Mouse (Mus musculus) lung, postnatal 0 days (tissue): ENCODE measurements around the gene Fbxl17. TPM values are rescaled to one million over a fixed set of nuclear protein-coding genes. Genes with fewer than 3 reads are reported as not detected.

Experiments
- ATAC-seq: fragments of 200-750 bp; cut with Nextera tagmentation; 2 replicates; pipeline ENCODE4 v1.8.0; 2017; ENCODE audit warnings: moderate library complexity
- DNase-seq: peaks from one replicate; pipeline ENCODE4 v3.0.0-alpha.2; 2016; ENCODE audit warnings: low spot score
- H3K27ac ChIP-seq: fragments of 300-500 bp; sonication (generic); 2 replicates; pipeline ENCODE4 v1.5.1; 2014; ENCODE audit warnings: antibody characterized with exemption, mild to moderate bottlenecking, low read length, mixed read lengths
- H3K27me3 ChIP-seq: fragments of 300-500 bp; sonication (generic); replicated peaks from 2 replicates; pipeline ENCODE4 v1.6.1; 2014; ENCODE audit warnings: low read length, mixed read lengths; ENCODE audit not compliant: insufficient read depth
- H3K36me3 ChIP-seq: fragments of 300-500 bp; sonication (generic); 2 replicates; pipeline ENCODE4 v1.6.1; 2014; ENCODE audit warnings: low read length, mixed read lengths; ENCODE audit not compliant: insufficient read depth
- H3K4me1 ChIP-seq: fragments of 300-500 bp; sonication (generic); 2 replicates; pipeline ENCODE4 v1.6.1; 2014; ENCODE audit warnings: antibody characterized with exemption, low read depth, low read length, mixed read lengths; ENCODE audit not compliant: insufficient read depth
- H3K4me2 ChIP-seq: fragments of 300-500 bp; sonication (generic); replicated peaks from 2 replicates; pipeline ENCODE4 v1.6.1; 2014; ENCODE audit warnings: low read depth, mild to moderate bottlenecking, low read length, moderate library complexity, mixed read lengths
- H3K4me3 ChIP-seq: fragments of 300-500 bp; sonication (generic); 2 replicates; pipeline ENCODE4 v1.5.1; 2014; ENCODE audit warnings: low read depth, low read length
- H3K9ac ChIP-seq: fragments of 300-500 bp; sonication (generic); replicated peaks from 2 replicates; pipeline ENCODE4 v1.6.1; 2014; ENCODE audit warnings: low read depth, mild to moderate bottlenecking
- H3K9me3 ChIP-seq: fragments of 300-500 bp; sonication (generic); 2 replicates; pipeline ENCODE4 v1.6.1; 2016; ENCODE audit warnings: low read length, mixed read lengths
- CTCF ChIP-seq: IDR thresholded peaks from 2 replicates; pipeline ENCODE4 v1.5.1; 2016; ENCODE audit warnings: antibody characterized with exemption, mild to moderate bottlenecking
- EP300 ChIP-seq: IDR thresholded peaks from 2 replicates; pipeline ENCODE4 v1.6.1; 2016; ENCODE audit warnings: antibody characterized with exemption, mild to moderate bottlenecking, control low read depth
- WGBS: fragments of 180-500 bp; shearing (Covaris S2); extraction: QIAGEN DNeasy Blood & Tissue Kit; methylation state at CpG from one replicate; pipeline ENCODE4 v1.1.7; 2014; 5-methylcytosine and 5-hydroxymethylcytosine counted together
- polyA plus RNA-seq: library from polyadenylated mRNA; unstranded; fragments of >200 nt; fragmentation: Nextera tagmentation; extraction: Ambion mirVana; gene quantifications from 2 replicates; pipeline ENCODE4 v1.2.1, GENCODE M21; 2015

Gene Fbxl17
- polyA plus RNA-seq, 1 experiment from 2014 or later, result 6.9 TPM

DNA sequence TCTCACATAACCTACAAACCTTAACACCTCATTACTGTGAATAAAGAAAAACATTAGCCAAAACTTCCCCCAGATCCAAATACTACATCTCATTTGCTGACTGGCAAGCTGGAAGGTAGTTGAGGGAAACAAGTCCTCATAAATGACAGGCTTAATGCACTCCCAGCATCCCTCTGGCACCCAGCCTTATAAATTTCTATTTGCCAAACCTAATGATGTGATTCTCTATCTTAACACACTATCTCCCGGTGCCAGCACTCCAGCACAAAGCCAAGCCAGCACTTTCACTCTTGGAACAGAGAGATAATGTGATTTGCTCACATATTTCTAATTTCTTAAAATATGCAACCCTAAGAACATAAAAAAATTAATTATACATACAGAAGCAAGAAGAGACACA is 34.6 kb downstream of the Fbxl17 start:
- H3K36me3 ChIP-seq, result no peaks in the 10 kb centered on the region
- ATAC-seq (no peak), DNase-seq (no peak)
- no peak overlapping the region for H3K27ac ChIP-seq
- TF ChIP-seq EP300, result no peak
- H3K9ac ChIP-seq, result no peak overlapping the region
- no peak overlapping the region for H3K4me2 ChIP-seq
- no peaks in the 10 kb centered on the region; the same call in 1 of the 2 replicates for H3K4me1 ChIP-seq
- H3K9me3 ChIP-seq, result no peaks in the 10 kb centered on the region
- no peaks in the 10 kb centered on the region for H3K27me3 ChIP-seq
- WGBS, result 48% methylated on average over 1 of the region's 1 CpGs
- H3K4me3 ChIP-seq, result no peak overlapping the region

DNA sequence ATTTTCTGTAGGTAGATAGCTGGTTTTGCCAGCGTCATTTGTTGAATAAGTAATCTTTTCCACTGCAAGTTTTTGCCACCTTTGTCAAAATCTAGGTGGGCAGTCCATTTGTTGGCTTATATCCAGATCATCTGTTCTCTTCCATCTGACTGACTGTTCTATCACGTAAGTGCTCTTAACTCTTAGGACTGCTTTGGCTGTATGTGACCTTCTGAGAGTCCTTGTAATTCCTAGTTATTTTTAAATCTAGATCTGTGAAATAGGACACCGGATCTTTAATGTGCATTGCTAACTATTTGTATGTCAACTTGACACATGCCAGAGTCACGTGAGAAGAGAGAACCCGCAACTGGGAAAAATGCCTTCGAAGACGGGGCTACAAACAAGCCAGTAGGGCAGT is 37.3 kb downstream of the Fbxl17 start:
- no peak for ATAC-seq

DNA sequence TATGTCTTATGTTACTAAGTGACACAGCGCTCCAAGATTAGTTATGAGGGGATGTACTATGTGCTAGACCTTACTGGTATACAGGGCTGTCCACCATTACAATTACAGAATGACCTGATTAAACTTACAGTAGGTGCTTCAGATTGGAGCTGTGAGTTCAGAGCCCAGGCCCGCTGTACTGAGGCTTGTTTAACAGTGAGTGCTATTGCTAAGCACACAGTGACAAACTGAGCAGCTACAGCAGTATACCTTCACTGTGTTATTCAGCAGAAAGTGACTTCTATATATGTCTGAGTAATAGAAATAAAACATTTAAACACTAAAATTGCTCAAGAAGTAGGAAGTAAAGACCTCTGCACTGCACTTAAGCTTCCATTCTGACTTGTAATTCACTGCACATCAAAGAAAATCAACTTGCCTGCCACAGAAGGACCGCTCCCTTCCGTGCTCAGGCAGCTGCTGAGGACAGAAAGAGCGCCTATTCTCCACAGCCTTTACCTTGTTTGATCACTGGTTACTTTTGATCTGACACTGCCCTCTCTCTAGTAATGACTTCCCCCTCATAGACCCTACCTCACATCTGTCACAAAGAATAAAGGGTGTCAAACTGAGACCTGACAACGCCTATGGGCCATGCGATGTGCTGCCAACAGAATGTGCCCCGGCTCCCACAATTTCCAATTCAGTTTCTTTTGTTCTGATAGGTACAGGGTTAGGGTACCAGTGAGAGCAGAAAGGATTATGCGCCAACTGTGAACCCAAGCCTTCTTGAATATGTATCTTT is 39.9 kb downstream of the Fbxl17 start:
- 68% methylated on average over 9 of the region's 9 CpGs for WGBS
- H3K4me3 ChIP-seq, result no peak overlapping the region

More for the DNA sequence above, 37.3 kb downstream of the Fbxl17 start:
- DNase-seq, result peak; percentile 7
- Histone ChIP-seq H3K9ac (no peak overlapping the region), H3K36me3 (no peaks in the 10 kb centered on the region), H3K9me3 (no peaks in the 10 kb centered on the region), H3K4me2 (no peak overlapping the region), H3K27me3 (no peaks in the 10 kb centered on the region), H3K4me1 (no peaks in the 10 kb centered on the region; the same call in 1 of the 2 replicates), H3K27ac (no peak overlapping the region), H3K4me3 (no peak overlapping the region)
- 63% methylated on average over 7 of the region's 7 CpGs for WGBS
- TF ChIP-seq EP300 (no peak), CTCF (no peak)

DNA sequence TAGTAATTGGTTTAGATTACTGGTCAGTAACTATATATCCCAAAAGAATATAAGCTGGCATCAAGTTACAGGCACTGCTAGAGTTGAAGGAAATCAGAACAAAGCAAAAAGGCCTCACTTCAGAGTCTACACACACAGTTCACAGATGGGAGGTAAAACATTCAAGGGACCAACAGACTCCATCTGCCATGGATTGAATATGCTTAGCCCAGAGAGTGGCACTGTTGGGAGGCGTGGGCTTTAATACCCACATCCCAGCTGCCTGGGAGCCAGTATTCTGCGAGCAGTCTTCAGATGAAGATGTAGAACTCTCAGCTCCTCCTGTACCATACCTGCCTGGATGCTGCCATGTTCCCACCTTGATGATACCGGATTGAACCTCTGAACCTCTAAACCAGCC is 41.8 kb downstream of the Fbxl17 start:
- H3K27me3 ChIP-seq, result no peaks in the 10 kb centered on the region
- ATAC-seq, result no peak
- no peak for DNase-seq
- TF ChIP-seq EP300, result no peak
- TF ChIP-seq CTCF, result no peak
- H3K9ac ChIP-seq, result no peak overlapping the region
- no peak overlapping the region for H3K4me3 ChIP-seq
- no peaks in the 10 kb centered on the region for H3K9me3 ChIP-seq
- no peaks in the 10 kb centered on the region for H3K36me3 ChIP-seq
- no peaks in the 10 kb centered on the region; the same call in 1 of the 2 replicates for H3K4me1 ChIP-seq
- 93% methylated on average over 3 of the region's 3 CpGs for WGBS
- H3K4me2 ChIP-seq, result no peak overlapping the region
- no peak overlapping the region for H3K27ac ChIP-seq

More for the DNA sequence above, 39.9 kb downstream of the Fbxl17 start:
- H3K9ac ChIP-seq, result no peak overlapping the region
- no peak for DNase-seq
- H3K36me3 ChIP-seq, result no peaks in the 10 kb centered on the region
- no peak for ATAC-seq
- no peaks in the 10 kb centered on the region; the same call in 1 of the 2 replicates for H3K4me1 ChIP-seq
- no peaks in the 10 kb centered on the region for H3K27me3 ChIP-seq
- H3K27ac ChIP-seq, result no peak overlapping the region
- TF ChIP-seq CTCF, result no peak
- H3K9me3 ChIP-seq, result no peaks in the 10 kb centered on the region
- H3K4me2 ChIP-seq, result no peak overlapping the region

DNA sequence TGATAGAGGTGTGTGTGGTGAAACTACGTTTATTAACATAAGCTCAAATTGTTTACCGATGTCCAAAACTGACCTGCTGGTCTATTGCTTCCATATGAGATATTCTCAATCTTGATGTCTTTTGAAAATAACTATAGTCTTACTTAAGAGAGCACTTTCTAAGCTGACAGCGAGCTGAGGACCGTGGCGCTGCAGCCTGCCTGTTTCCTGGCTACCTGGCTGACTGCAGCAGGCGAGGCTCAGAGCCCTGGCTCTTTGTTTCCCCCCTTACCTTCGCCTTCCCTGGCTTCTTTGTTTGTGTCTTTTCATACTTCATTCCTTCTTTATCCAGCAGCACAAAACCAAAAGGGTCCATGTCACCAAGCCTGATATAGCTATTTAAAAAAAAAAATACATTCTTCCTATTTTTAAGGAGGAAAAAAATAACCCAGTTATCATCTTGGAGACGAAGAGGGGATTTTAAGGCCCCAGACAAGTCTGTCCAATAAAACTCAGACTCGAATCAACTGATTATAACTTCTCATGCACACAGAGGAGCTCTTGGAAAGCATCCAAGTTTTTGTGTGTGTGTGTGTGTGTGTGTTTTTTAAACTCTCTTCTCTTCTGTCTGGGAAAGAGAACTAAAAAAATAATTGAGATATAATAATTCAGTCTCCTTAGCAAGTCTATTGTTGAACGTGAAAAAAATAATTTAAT is 48.4 kb downstream of the Fbxl17 start:
- no peaks in the 10 kb centered on the region for H3K9me3 ChIP-seq
- no peak overlapping the region for H3K4me3 ChIP-seq
- no peak overlapping the region for H3K27ac ChIP-seq
- H3K4me1 ChIP-seq, result no peaks in the 10 kb centered on the region
- no peak overlapping the region for H3K9ac ChIP-seq
- DNase-seq, result peak; percentile 15
- 57% methylated on average over 10 of the region's 10 CpGs for WGBS
- no peaks in the 10 kb centered on the region for H3K36me3 ChIP-seq
- H3K4me2 ChIP-seq, result no peak overlapping the region
- H3K27me3 ChIP-seq, result no peaks in the 10 kb centered on the region
- TF ChIP-seq EP300 (no peak), CTCF (no peak)
- ATAC-seq, result no peak

DNA sequence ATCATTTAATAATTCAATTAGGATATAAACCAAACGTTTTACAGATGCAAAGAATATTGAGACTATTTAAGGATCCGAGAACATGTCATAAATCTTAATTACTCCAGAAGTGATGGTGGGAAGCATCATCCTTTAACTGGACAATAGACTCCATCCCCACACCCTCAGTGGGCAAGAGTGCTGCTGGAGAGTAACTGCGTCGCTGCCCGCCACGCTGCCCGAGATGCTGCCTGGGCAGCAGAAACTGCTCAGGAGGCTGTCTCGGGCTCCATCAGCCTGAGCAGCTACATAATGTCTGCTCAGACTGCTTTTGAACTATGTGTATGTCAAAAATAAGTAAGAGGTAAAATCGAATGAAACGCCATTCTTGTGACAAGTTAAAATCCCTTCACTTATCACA is 52.1 kb downstream of the Fbxl17 start:
- WGBS, result 76% methylated on average over 10 of the region's 10 CpGs
- Histone ChIP-seq H3K27ac (no peak overlapping the region), H3K27me3 (no peaks in the 10 kb centered on the region), H3K36me3 (no peaks in the 10 kb centered on the region), H3K4me2 (no peak overlapping the region), H3K4me3 (no peak overlapping the region), H3K9me3 (no peaks in the 10 kb centered on the region), H3K4me1 (no peaks in the 10 kb centered on the region), H3K9ac (no peak overlapping the region)
- ATAC-seq (no peak), DNase-seq (no peak)
- TF ChIP-seq EP300 (no peak), CTCF (no peak)
